Mouse (Mus musculus) gastrocnemius, adult 2 months (tissue): Measurements from ENCODE around the gene Nkiras1. TPM values are rescaled to one million over a fixed set of nuclear protein-coding genes. Genes with fewer than 3 reads are reported as not detected.
"Not testable (repeated sequence)": the region's sequence is repeated elsewhere in the genome, so short reads cannot be mapped to it uniquely, and the experiment has no call there.

ENCODE experiments used
- DNase-seq: peaks from one replicate; pipeline ENCODE4 v3.0.0; 2022
- H3K27ac ChIP-seq: fragments of 200-600 bp; 2 replicates; pipeline ENCODE4 v1.8.1; 2022; ENCODE audit warnings: mild to moderate bottlenecking
- H3K4me3 ChIP-seq: fragments of 200-600 bp; 2 replicates; pipeline ENCODE4 v1.8.1; 2022; ENCODE audit warnings: mild to moderate bottlenecking, moderate library complexity
- CTCF ChIP-seq: fragments of 200-600 bp; IDR thresholded peaks from 2 replicates; pipeline ENCODE4 v1.8.1; 2022; ENCODE audit warnings: antibody characterized with exemption, mild to moderate bottlenecking, moderate library complexity
- intact Hi-C: fragments of 180-260 bp; cut with DNase I; formaldehyde crosslinking; loops from one replicate; pipeline ENCODE4 v1.15.1; 2025
- long read RNA-seq, 2 experiments: library from polyadenylated mRNA; stranded (forward); transcript quantifications; one replicate each; pipeline ENCODE4 v2.0.0; 2021
- total RNA-seq, 2 experiments: library from RNA; stranded (reverse); gene quantifications; 2 replicates each; pipeline ENCODE4 v1.2.3; 2021

The Nkiras1 gene
- 10 to 100 TPM; 30.1 to 44.9 TPM for total RNA-seq
- long read RNA-seq, experiment 1, full-length matches to known transcripts, result 50 of 64 reads
- long read RNA-seq, experiment 1, partial matches to known transcripts, result 0 of 64 reads
- long read RNA-seq, experiment 1, other reads (novel, unspliced or antisense), result 14 of 64 reads
- long read RNA-seq, experiment 2, full-length matches to known transcripts, result 47 of 62 reads
- long read RNA-seq, experiment 2, partial matches to known transcripts, result 0 of 62 reads
- long read RNA-seq, experiment 2, other reads (novel, unspliced or antisense), result 15 of 62 reads

- intact Hi-C loops, result loop anchor here (2.0 to 5.0 kb wide), 2 partner anchors 33 to 60 kb away; partner anchors contain the start of genes Nr1d2 and Ube2e1
- peak within 1 kb of the TSS; percentile 91 for H3K27ac ChIP-seq
- peak; percentile 100 for DNase-seq
- 0 out of 2 replicates have a peak, but pooled peaks have one; percentile 30 for TF ChIP-seq CTCF
- H3K4me3 ChIP-seq, result peak within 1 kb of the TSS; percentile 84
These were observed at the start of gene Nkiras1, which contains the start of gene Rpl15 for GRCm38 (mm10) chr14:18270529-18271441. TSS of gene Nkiras1 (plus strand) at chr14:18271136. TSS of gene Rpl15 (minus strand) at chr14:18271391.

- Histone ChIP-seq H3K4me3 (no peak overlapping the region), H3K27ac (peak overlapping the region; percentile 32; the same call in 1 of the 2 replicates)
- DNase-seq, result no peak
- no peak for TF ChIP-seq CTCF
- intact Hi-C loops, result no loop called here
These were observed 49.0 kb upstream of the Nkiras1 start for GRCm38 (mm10) chr14:18221977-18222376.

GRCm38 (mm10) chr14:18225431-18225830 lies 45.5 kb upstream of the Nkiras1 start:
- intact Hi-C loops, H3K4me3 ChIP-seq, DNase-seq: not testable (repeated sequence)
- peak overlapping the region; percentile 54 for H3K27ac ChIP-seq

- peak overlapping the region; percentile 49 for H3K4me3 ChIP-seq
- intact Hi-C loops, result not testable (repeated sequence)
- peak overlapping the region; percentile 68 for H3K27ac ChIP-seq
- peak; percentile 35 for DNase-seq
These were observed 44.8 kb upstream of the Nkiras1 start for GRCm38 (mm10) chr14:18226181-18226580.

GRCm38 (mm10) chr14:18229751-18230150 lies 41.2 kb upstream of the Nkiras1 start:
- H3K4me3 ChIP-seq, intact Hi-C loops, H3K27ac ChIP-seq, DNase-seq: not testable (repeated sequence)

GRCm38 (mm10) chr14:18231866-18232265 lies 39.1 kb upstream of the Nkiras1 start:
- intact Hi-C loops, result not testable (repeated sequence)

GRCm38 (mm10) chr14:18233076-18233475 lies 37.9 kb upstream of the Nkiras1 start:
- TF ChIP-seq CTCF, result no peak
- Histone ChIP-seq H3K4me3 (peak overlapping the region; percentile 65), H3K27ac (peak overlapping the region; percentile 100)
- no peak for DNase-seq
- intact Hi-C loops, result no loop called here

More at GRCm38 (mm10) chr14:18231866-18232265, 39.1 kb upstream of the Nkiras1 start:
- H3K4me3 ChIP-seq, result peak overlapping the region; percentile 65; the same call in 1 of the 2 replicates
- H3K27ac ChIP-seq, result peak overlapping the region; percentile 100; the same call in 1 of the 2 replicates
- DNase-seq, result not testable (repeated sequence)

- intact Hi-C loops, result no loop called here
- TF ChIP-seq CTCF, result no peak
- Histone ChIP-seq H3K27ac (peak overlapping the region; percentile 100), H3K4me3 (peak overlapping the region; percentile 65)
- DNase-seq, result peak; percentile 79
These were observed 36.7 kb upstream of the Nkiras1 start for GRCm38 (mm10) chr14:18233981-18234960.

- peak overlapping the region; percentile 99 for H3K4me3 ChIP-seq
- intact Hi-C loops, result loop anchor here (5.0 kb wide), 1 partner anchor 36 kb away; the partner anchor contains the start of genes Nkiras1 and Rpl15
- DNase-seq, result not testable (repeated sequence)
- peak overlapping the region; percentile 100 for H3K27ac ChIP-seq
These were observed 34.3 kb upstream of the Nkiras1 start for GRCm38 (mm10) chr14:18236496-18237235.

GRCm38 (mm10) chr14:18237381-18237780 lies 33.6 kb upstream of the Nkiras1 start:
- H3K4me3 ChIP-seq, result peak overlapping the region; percentile 99
- no peak for TF ChIP-seq CTCF
- intact Hi-C loops, result loop anchor here (5.0 kb wide), 1 partner anchor 35 kb away; the partner anchor contains the start of genes Nkiras1 and Rpl15
- peak overlapping the region; percentile 100 for H3K27ac ChIP-seq
- no peak for DNase-seq
